Mouse (Mus musculus) large intestine, adult 2 months (tissue): Measurements from ENCODE around the gene Fpr3. TPM values are rescaled to one million over a fixed set of nuclear protein-coding genes. Genes with fewer than 3 reads are reported as not detected.
"Not testable (repeated sequence)": the region's sequence is repeated elsewhere in the genome, so short reads cannot be mapped to it uniquely, and the experiment has no call there.

ENCODE experiments used
- DNase-seq: peaks from one replicate; pipeline ENCODE4 v3.0.0-alpha.2; 2012; ENCODE audit warnings: low read depth, low spot score
- WGBS: fragments of 180-500 bp; shearing (Covaris S2); methylation state at CpG from one replicate; pipeline ENCODE4 v1.1.7; 2018; 5-methylcytosine and 5-hydroxymethylcytosine counted together
- polyA plus RNA-seq: library from polyadenylated mRNA; depleted of rRNA; stranded (reverse); fragments of >200 nt; gene quantifications from 2 replicates; pipeline ENCODE4 v1.2.3, GENCODE M21; 2012; rRNA removed

Fpr3 gene
- polyA plus RNA-seq: not detected in 2 replicates

- WGBS: 42% methylated on average over 1 of the region's 1 CpGs
- DNase-seq: no peak
Observed at GRCm38 (mm10) chr17:17887774-17888248, at the start of gene Fpr3, which contains the start of gene Fpr2. Gene Fpr3 (plus strand): TSS chr17:17887852. Gene Fpr2 (plus strand): TSS chr17:17887824.

GRCm38 (mm10) chr17:17837919-17838701 lies 49.5 kb upstream of the Fpr3 start:
- DNase-seq: peak; percentile 84
- under 1% methylated on average over 43 of the region's 43 CpGs for WGBS

GRCm38 (mm10) chr17:17839276-17839675 lies 48.4 kb upstream of the Fpr3 start:
- 93% methylated on average over 2 of the region's 2 CpGs for WGBS
- no peak for DNase-seq

GRCm38 (mm10) chr17:17840796-17841195 lies 46.9 kb upstream of the Fpr3 start:
- WGBS: 88% methylated on average over 7 of the region's 7 CpGs
- no peak for DNase-seq

- no peak for DNase-seq
- 73% methylated on average over 27 of the region's 27 CpGs for WGBS
Observed at GRCm38 (mm10) chr17:17843534-17844261, 44.0 kb upstream of the Fpr3 start.

- 64% methylated on average over 3 of the region's 3 CpGs for WGBS
Observed at GRCm38 (mm10) chr17:17844606-17845005, 43.0 kb upstream of the Fpr3 start.

GRCm38 (mm10) chr17:17845187-17846027 lies 42.2 kb upstream of the Fpr3 start:
- WGBS: 68% methylated on average over 10 of the region's 10 CpGs

More at GRCm38 (mm10) chr17:17844606-17845005, 43.0 kb upstream of the Fpr3 start:
- DNase-seq: not testable (repeated sequence)

GRCm38 (mm10) chr17:17848988-17849387 lies 38.7 kb upstream of the Fpr3 start:
- WGBS: 67% methylated on average over 2 of the region's 2 CpGs

More at GRCm38 (mm10) chr17:17845187-17846027, 42.2 kb upstream of the Fpr3 start:
- no peak for DNase-seq

GRCm38 (mm10) chr17:17849906-17850712 lies 37.5 kb upstream of the Fpr3 start:
- DNase-seq: no peak
- 29% methylated on average over 55 of the region's 55 CpGs for WGBS

More at GRCm38 (mm10) chr17:17848988-17849387, 38.7 kb upstream of the Fpr3 start:
- no peak for DNase-seq

GRCm38 (mm10) chr17:17855064-17855838 lies 32.4 kb upstream of the Fpr3 start, which contains the start of gene Has1:
Gene Has1 (minus strand): TSS chr17:17855205.
- DNase-seq: no peak
- 33% methylated on average over 8 of the region's 8 CpGs for WGBS

- DNase-seq: no peak
- WGBS: 63% methylated on average over 1 of the region's 1 CpGs
Observed at GRCm38 (mm10) chr17:17856612-17857011, 31.0 kb upstream of the Fpr3 start.

GRCm38 (mm10) chr17:17857446-17857845 lies 30.2 kb upstream of the Fpr3 start:
- no peak for DNase-seq
- 56% methylated on average over 1 of the region's 1 CpGs for WGBS

- no peak for DNase-seq
- 72% methylated on average over 3 of the region's 3 CpGs for WGBS
Observed at GRCm38 (mm10) chr17:17860110-17860509, 27.5 kb upstream of the Fpr3 start.

- WGBS: 27% methylated on average over 1 of the region's 1 CpGs
Observed at GRCm38 (mm10) chr17:17862360-17862759, 25.3 kb upstream of the Fpr3 start.

GRCm38 (mm10) chr17:17865168-17865567 lies 22.5 kb upstream of the Fpr3 start:
- no peak for DNase-seq
- 40% methylated on average over 2 of the region's 2 CpGs for WGBS

More at GRCm38 (mm10) chr17:17862360-17862759, 25.3 kb upstream of the Fpr3 start:
- DNase-seq: no peak

- WGBS: 70% methylated on average over 11 of the region's 11 CpGs
- DNase-seq: no peak
Observed at GRCm38 (mm10) chr17:17866801-17867469, 20.7 kb upstream of the Fpr3 start.

- WGBS: 71% methylated on average over 2 of the region's 2 CpGs
Observed at GRCm38 (mm10) chr17:17870892-17871550, 16.6 kb upstream of the Fpr3 start.

More at GRCm38 (mm10) chr17:17870892-17871550, 16.6 kb upstream of the Fpr3 start:
- DNase-seq: no peak
